Mouse (Mus musculus) lung, embryonic 16.5 days (tissue): ENCODE measurements around the gene Shroom1. TPM values are rescaled to one million over a fixed set of nuclear protein-coding genes. Genes with fewer than 3 reads are reported as not detected.

Experiments
- ATAC-seq: fragments of 200-750 bp; cut with Nextera tagmentation; 2 replicates; pipeline ENCODE4 v1.8.0; 2017; ENCODE audit warnings: low read depth, mild to moderate bottlenecking, moderate library complexity
- H3K27ac ChIP-seq: fragments of 300-500 bp; sonication (generic); 2 replicates; pipeline ENCODE4 v1.5.1; 2014; ENCODE audit warnings: mild to moderate bottlenecking, control low read depth, low read length
- H3K27me3 ChIP-seq: fragments of 300-500 bp; sonication (generic); 2 replicates; pipeline ENCODE4 v1.6.1; 2014; ENCODE audit warnings: low read depth, low read length, mixed read lengths; ENCODE audit not compliant: control insufficient read depth, insufficient read depth
- H3K36me3 ChIP-seq: fragments of 300-500 bp; sonication (generic); 2 replicates; pipeline ENCODE4 v1.6.1; 2014; ENCODE audit warnings: low read length; ENCODE audit not compliant: control insufficient read depth, insufficient read depth
- H3K4me1 ChIP-seq: fragments of 300-500 bp; sonication (generic); replicated peaks from 2 replicates; pipeline ENCODE4 v1.6.1; 2014; ENCODE audit warnings: low read length, mixed read lengths; ENCODE audit not compliant: control insufficient read depth, insufficient read depth
- H3K4me2 ChIP-seq: fragments of 300-500 bp; sonication (generic); 2 replicates; pipeline ENCODE4 v1.6.1; 2014; ENCODE audit warnings: low read depth, low read length, control low read depth
- H3K4me3 ChIP-seq: fragments of 300-500 bp; sonication (generic); 2 replicates; pipeline ENCODE4 v1.5.1; 2014; ENCODE audit warnings: mild to moderate bottlenecking, low read length, control low read depth
- H3K9ac ChIP-seq: fragments of 300-500 bp; sonication (generic); 2 replicates; pipeline ENCODE4 v1.6.1; 2014; ENCODE audit warnings: low read length, control low read depth
- H3K9me3 ChIP-seq: fragments of 300-500 bp; sonication (generic); 2 replicates; pipeline ENCODE4 v1.6.1; 2016; ENCODE audit warnings: low read length; ENCODE audit not compliant: control insufficient read depth
- WGBS: fragments of 180-500 bp; shearing (Covaris S2); extraction: QIAGEN DNeasy Blood & Tissue Kit; methylation state at CpG from one replicate; pipeline ENCODE4 v1.1.7; 2014; 5-methylcytosine and 5-hydroxymethylcytosine counted together
- microRNA-seq: library from miRNA; unstranded; fragments of <30 nt; microRNA quantifications from one replicate; pipeline ENCODE4, GENCODE M21; 2016
- polyA plus RNA-seq: library from polyadenylated mRNA; unstranded; fragments of >200 nt; fragmentation: Nextera tagmentation; extraction: Ambion mirVana; gene quantifications from 2 replicates; pipeline ENCODE4 v1.2.1, GENCODE M21; 2015

Gene Shroom1
- polyA plus RNA-seq, 1 experiment from 2014 or later, result 2.8 TPM

- Histone ChIP-seq H3K27ac (no peak overlapping the region), H3K4me3 (no peak overlapping the region), H3K9me3 (no peaks in the 10 kb centered on the region), H3K4me2 (no peak overlapping the region), H3K9ac (no peak overlapping the region), H3K36me3 (no peaks in the 10 kb centered on the region), H3K27me3 (no peaks in the 10 kb centered on the region), H3K4me1 (no peaks in the 10 kb centered on the region)
- WGBS, result 45% methylated on average over 3 of the region's 3 CpGs
- ATAC-seq, result no peak
Observed at GRCm38 (mm10) chr11:53508591-53508990, 51.6 kb downstream of the Shroom1 start.

DNA sequence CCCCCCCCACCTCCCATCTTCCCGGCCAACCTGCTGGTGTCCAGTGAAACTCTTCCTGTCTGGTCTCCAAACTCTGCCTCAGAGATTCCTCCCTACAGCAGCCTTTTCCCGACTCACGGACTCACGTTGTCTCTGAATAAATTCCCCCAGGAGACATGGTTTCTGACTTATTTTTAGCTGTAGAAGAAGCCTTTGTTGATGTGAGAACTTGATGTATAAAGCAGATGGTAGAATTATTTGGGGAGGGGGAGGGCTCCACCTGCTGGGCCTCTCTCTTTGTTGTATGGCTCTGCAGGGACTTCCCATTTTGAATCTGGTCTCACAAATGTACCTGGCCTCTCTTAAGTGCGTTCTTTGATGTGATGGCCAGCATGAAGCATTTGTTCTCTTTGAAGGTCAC lies 53.3 kb downstream of the Shroom1 start:
- no peaks in the 10 kb centered on the region for H3K27me3 ChIP-seq
- no peak overlapping the region for H3K4me2 ChIP-seq
- WGBS, result 40% methylated on average over 5 of the region's 5 CpGs
- H3K9ac ChIP-seq, result no peak overlapping the region
- H3K36me3 ChIP-seq, result no peaks in the 10 kb centered on the region
- no peak overlapping the region for H3K27ac ChIP-seq
- no peaks in the 10 kb centered on the region for H3K9me3 ChIP-seq
- H3K4me1 ChIP-seq, result no peaks in the 10 kb centered on the region
- no peak overlapping the region for H3K4me3 ChIP-seq
- no peak for ATAC-seq

DNA sequence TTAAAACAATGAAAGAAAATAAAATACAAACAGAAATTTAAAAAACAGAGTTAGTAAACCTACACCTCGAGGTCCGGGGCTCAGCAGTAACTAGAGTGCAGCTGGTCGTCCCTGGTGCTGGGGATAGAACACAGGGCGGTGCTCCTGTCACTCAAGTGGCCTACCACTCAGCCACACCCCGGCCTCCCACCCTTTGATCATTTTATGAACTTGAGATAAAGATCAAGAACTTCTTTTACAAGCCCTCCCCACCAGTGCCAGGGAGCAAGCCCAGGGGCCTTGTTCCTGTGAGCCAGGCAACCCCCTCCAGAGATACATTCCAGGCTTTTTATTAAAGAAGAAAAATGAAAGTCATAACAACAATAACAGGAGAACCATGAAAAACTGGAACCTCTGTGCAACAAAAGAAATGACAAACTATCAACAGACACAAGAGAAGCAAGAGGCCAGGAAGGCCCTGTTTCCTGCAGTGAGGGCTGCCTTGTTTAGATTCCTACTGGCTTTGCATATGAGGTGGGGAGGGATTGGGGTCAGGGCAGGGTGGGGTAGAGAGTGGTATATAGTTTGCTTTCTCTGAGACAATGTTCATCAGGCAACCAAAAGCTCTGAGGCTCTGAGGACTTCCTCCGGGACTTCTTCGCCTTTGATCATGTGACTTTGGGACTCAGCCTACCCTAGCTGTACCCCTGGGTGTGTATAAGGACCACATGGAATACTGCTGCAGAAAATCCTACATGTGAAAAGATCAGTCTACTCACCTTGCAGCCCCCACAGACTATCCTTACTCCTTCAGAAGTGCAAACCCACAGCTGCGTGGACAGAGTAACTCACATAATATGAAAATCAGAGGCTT lies 60.0 kb downstream of the Shroom1 start:
- 31% methylated on average over 8 of the region's 8 CpGs for WGBS
- Histone ChIP-seq H3K4me3 (no peak overlapping the region), H3K36me3 (no peaks in the 10 kb centered on the region), H3K27me3 (no peaks in the 10 kb centered on the region), H3K9me3 (no peaks in the 10 kb centered on the region), H3K4me1 (peaks cover 21% of the 10 kb centered on the region), H3K27ac (peak overlapping the region; percentile 63), H3K4me2 (no peak overlapping the region), H3K9ac (no peak overlapping the region; the same call in 1 of the 2 replicates)
- peak; percentile 24; the same call in 1 of the 2 replicates for ATAC-seq

Small RNA genes lying within 50 kb of the gene (microRNA-seq; reads per million reads assigned to microRNA genes)
- not detected for gene Mir6920

Other genes starting within 250 kb of the Shroom1 start
- gene Hspa4, start 156.7 kb upstream of the Shroom1 start, polyA plus RNA-seq, result 68.9 and 70.2 TPM in 2 replicates
- gene Zcchc10, start 132.5 kb upstream of the Shroom1 start, polyA plus RNA-seq, result 21.9 and 23.2 TPM in 2 replicates
- gene Aff4, start 106.4 kb upstream of the Shroom1 start, polyA plus RNA-seq, result 24.1 and 30.9 TPM in 2 replicates
- 1.0 TPM in 1 of 2 replicates, not detected in the other for gene Leap2, start 34.0 kb upstream of the Shroom1 start, polyA plus RNA-seq
- gene Uqcrq, start 26.4 kb upstream of the Shroom1 start, polyA plus RNA-seq, result 479 and 495 TPM in 2 replicates
- gene Gdf9, start 26.2 kb upstream of the Shroom1 start, polyA plus RNA-seq, result 1.4 and 2.1 TPM in 2 replicates
- gene Gm10447, start 95 bp upstream of the Shroom1 start, polyA plus RNA-seq, result 0.06 TPM in 1 of 2 replicates, not detected in the other
- gene Gm9837, start 13.3 kb downstream of the Shroom1 start, polyA plus RNA-seq, result not detected in 2 replicates
- not detected in 2 replicates for gene Gm9945, start 23.0 kb downstream of the Shroom1 start, polyA plus RNA-seq
- 0.13 and 0.25 TPM in 2 replicates for gene Sowaha, start 23.1 kb downstream of the Shroom1 start, polyA plus RNA-seq
- 23.6 and 27.1 TPM in 2 replicates for gene Sept8, start 62.1 kb downstream of the Shroom1 start, polyA plus RNA-seq
- gene Kif3a, start 110.2 kb downstream of the Shroom1 start, polyA plus RNA-seq, result 65.9 and 68.8 TPM in 2 replicates
- gene Il4, start 161.5 kb downstream of the Shroom1 start, polyA plus RNA-seq, result 1.0 and 1.4 TPM in 2 replicates
- gene Il13, start 177.5 kb downstream of the Shroom1 start, polyA plus RNA-seq, result not detected in 2 replicates